ENCODE assay signal across 10 mouse cellular contexts in the genomic region with DNA sequence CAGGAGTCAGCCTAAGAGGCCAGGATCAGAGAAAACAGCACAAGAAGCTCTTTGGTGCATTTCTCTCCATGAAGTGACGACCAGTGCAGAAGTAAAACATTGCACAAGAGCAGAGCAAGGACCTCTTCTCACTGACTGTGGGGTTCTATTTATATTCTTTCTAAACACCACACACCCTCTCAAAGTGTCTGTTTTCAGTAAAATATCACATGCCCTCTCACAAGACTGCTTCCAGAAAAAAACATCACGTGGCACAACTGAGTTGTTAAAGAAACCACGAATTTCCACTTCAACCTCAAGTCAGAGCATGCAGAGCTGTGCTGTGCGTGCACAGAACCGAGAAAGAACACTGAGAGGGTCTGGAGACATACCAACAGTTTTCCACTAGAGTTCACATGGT. TPM values are rescaled to one million over a fixed set of nuclear protein-coding genes. Genes with fewer than 3 reads are reported as not detected.
A peak's percentile ranks its signal among the peaks of the same experiment; 100 is the strongest.
DNase-seq lines count a peak whose midpoint lies in the region.
"Had no signal": no experiment of that assay in that cellular context is flagged by ENCODE, and none has a peak within 500 bp of the region (broad histone marks: within the 10 kb centered on the region; RNA-seq: fewer than 3 reads in every experiment).

No protein-coding gene starts in this region.

- intact Hi-C loops in gastrocnemius, postnatal 14 days (cut with DNase I; ENCODE audit: low total_unique reads), result no loop called here
- intact Hi-C loops in left cerebral cortex, postnatal 25 days (cut with DNase I), result no loop called here

- DNase-seq in gastrocnemius, adult 18-20 months (ENCODE audit: low spot score), result peak; percentile 16
- no peak for DNase-seq in gastrocnemius, postnatal 14 days
- peak; percentile 2 for DNase-seq in spleen, adult 12 weeks (ENCODE audit: low spot score)
- DNase-seq in spleen, postnatal 4 days (ENCODE audit: low spot score in 2 of 2), result no peak
- peak; percentile 27 to 61 for DNase-seq in left cerebral cortex, postnatal 25 days (ENCODE audit: low spot score in 2 of 2)
- peak; percentile 36 for DNase-seq in skeletal muscle tissue, adult 2 months (ENCODE audit: low read depth, low spot score)
- DNase-seq in retina, postnatal 1 day, result no peak
- no peak for DNase-seq in ovary, postnatal 10 days (ENCODE audit: low spot score)
- DNase-seq: cerebellum, adult 8-10 months; gastrocnemius, postnatal 36 days had no signal

RNA-seq across cellular contexts. Expression of a gene that starts 54.0 kb away (rescaled TPM):
- not detected for total RNA-seq in gastrocnemius, adult 18-20 months (2021)
- total RNA-seq in gastrocnemius, postnatal 14 days (2021), result not detected
- total RNA-seq in left cerebral cortex, postnatal 25 days (2021), result under 1 TPM; 0.23 to 0.25 TPM
- total RNA-seq: gastrocnemius, postnatal 36 days had no signal

Comparison
In these comparisons a context has a peak if more than half of its experiments do, and no peak if none do; other contexts are left out.
1. DNase-seq: peak in gastrocnemius, adult 18-20 months (single experiment), spleen, adult 12 weeks (single experiment), left cerebral cortex, postnatal 25 days (2 of 2) and skeletal muscle tissue, adult 2 months (single experiment); none in gastrocnemius, postnatal 14 days (single experiment), spleen, postnatal 4 days (0 of 2), retina, postnatal 1 day (single experiment) and ovary, postnatal 10 days (single experiment).